Mouse (Mus musculus): ENCODE measurements at regions not wholly inside any gene's neighbourhood (a gene's known extent, or its start where the extent isn't known, plus 50 kb on each side); places are given as distances from the start of the nearest gene placed in this dataset.

DNA sequence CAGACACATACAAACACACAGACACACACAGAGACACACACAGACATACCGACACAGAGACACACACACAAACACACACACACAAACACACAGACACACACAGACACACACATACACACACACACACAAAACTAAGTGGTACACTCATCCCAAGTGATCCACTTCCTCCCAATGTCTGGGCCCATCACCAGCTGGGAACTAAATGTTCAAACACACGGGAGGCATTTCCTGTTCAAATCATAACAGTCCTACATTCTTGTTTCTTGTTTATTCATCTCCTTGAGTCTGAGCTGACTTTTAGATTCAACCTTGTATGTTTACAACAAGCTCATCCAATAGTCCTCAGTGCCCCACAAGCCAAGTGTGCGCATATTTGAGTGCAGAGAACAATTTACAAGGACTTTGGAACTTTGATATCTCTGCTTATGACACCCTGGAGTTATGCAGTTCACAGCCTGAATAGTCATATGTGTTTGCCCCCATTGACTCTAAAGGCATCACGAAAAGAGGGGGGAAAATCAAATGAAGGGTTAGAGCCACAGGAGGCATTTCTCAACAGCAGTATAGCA lies 102.4 kb upstream of the Sp4 start:
- TF ChIP-seq EP300 (optimal IDR thresholded peaks at IDR 0.05) (no peak), CTCF (IDR thresholded peaks at IDR 0.05; ENCODE audit: low read depth) (no peak)
